Mouse (Mus musculus) kidney, adult 2 months (tissue): ENCODE measurements around the gene Snrpb2. TPM values are rescaled to one million over a fixed set of nuclear protein-coding genes. Genes with fewer than 3 reads are reported as not detected.

Experiments used
- DNase-seq: peaks from one replicate; pipeline ENCODE4 v3.0.0; 2021
- H3K27ac ChIP-seq: fragments of 200-500 bp; 2 replicates; pipeline ENCODE4 v1.5.1; 2012; ENCODE audit warnings: low read depth, low read length, control low read depth, inconsistent platforms; ENCODE audit not compliant: insufficient read depth
- H3K27me3 ChIP-seq: fragments of 200-500 bp; replicated peaks from 2 replicates; pipeline ENCODE4 v1.6.1; 2012; ENCODE audit warnings: mild to moderate bottlenecking, moderate library complexity, low read length, inconsistent platforms; ENCODE audit not compliant: control insufficient read depth, insufficient read depth
- H3K36me3 ChIP-seq: fragments of 200-500 bp; 2 replicates; pipeline ENCODE4 v1.6.1; 2012; ENCODE audit warnings: mild to moderate bottlenecking, moderate library complexity, low read length, inconsistent platforms; ENCODE audit not compliant: control insufficient read depth, insufficient read depth
- H3K4me1 ChIP-seq: fragments of 200-500 bp; 2 replicates; pipeline ENCODE4 v1.6.1; 2011; ENCODE audit warnings: low read length; ENCODE audit not compliant: control insufficient read depth, insufficient read depth
- H3K4me3 ChIP-seq: fragments of 200-500 bp; 2 replicates; pipeline ENCODE4 v1.5.1; 2011; ENCODE audit warnings: mild to moderate bottlenecking, low read depth, low read length, control low read depth; ENCODE audit not compliant: insufficient read depth
- CTCF ChIP-seq: fragments of 200-500 bp; conservative IDR thresholded peaks from 2 replicates; pipeline ENCODE4 v1.5.1; 2011; ENCODE audit warnings: low read depth, mild to moderate bottlenecking, control low read depth, low read length, moderate library complexity, mixed read lengths; ENCODE audit not compliant: insufficient read depth, insufficient read length
- POLR2A ChIP-seq: fragments of 200-500 bp; IDR thresholded peaks from one replicate; pipeline ENCODE4 v1.6.1; 2011; ENCODE audit warnings: low read depth, low read length, control low read depth
- WGBS: fragments of 180-500 bp; shearing (Covaris S2); methylation state at CpG from one replicate; pipeline ENCODE4 v1.1.7; 2018; 5-methylcytosine and 5-hydroxymethylcytosine counted together
- polyA plus RNA-seq: library from polyadenylated mRNA; depleted of rRNA; stranded (reverse); fragments of >200 nt; gene quantifications from 2 replicates; pipeline ENCODE4 v1.2.3, GENCODE M21; 2012

The Snrpb2 gene
- polyA plus RNA-seq, 1 experiment: 5.3 TPM

DNA sequence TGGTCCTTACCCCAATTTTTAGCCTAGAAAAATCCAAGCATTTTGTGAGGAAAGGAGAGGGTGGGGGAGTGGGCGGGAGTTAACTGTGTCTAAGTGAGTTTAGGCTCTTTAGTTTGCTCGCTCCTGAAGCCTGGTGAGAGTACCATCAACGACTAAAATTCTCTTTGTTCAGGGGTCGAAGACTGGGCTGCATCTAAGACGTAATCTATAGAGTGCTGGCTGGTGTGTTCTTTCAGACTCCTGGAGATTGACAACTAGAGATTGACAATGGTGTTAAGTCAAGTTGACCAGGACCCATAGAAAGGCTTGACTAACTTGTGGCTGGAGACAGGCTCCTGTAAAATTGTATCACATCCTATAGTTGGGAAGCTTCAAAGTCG is 417 bp upstream of the Snrpb2 start:
- WGBS: 49% methylated on average over 6 of the region's 6 CpGs
- no peaks in the 10 kb centered on the region for H3K36me3 ChIP-seq
- H3K27me3 ChIP-seq: no peaks in the 10 kb centered on the region
- H3K27ac ChIP-seq: no peak overlapping the region
- TF ChIP-seq POLR2A: no peak
- TF ChIP-seq CTCF: no peak
- no peak for DNase-seq
- H3K4me1 ChIP-seq: peaks cover 4% of the 10 kb centered on the region; the same call in 1 of the 2 replicates
- peak overlapping the region; percentile 75 for H3K4me3 ChIP-seq

DNA sequence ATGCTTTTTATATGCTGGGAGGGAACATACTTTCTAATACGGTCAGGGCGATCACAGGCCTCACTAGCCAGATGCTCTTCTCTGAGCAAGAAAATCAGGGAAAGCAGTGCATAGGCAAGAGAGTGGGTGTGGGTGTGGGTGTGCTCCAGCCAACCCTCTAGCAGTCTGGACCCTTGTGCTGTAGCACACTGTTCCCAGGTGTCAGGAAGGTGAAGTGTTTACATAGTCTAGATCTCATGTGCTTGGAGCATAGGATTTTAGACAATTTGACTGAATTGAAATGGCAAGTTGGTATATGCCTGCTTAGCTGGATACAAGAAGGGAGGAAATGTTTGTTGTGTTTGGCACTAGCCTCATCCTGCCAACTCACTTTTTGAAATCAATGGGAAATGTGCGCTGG is 3.1 kb downstream of the Snrpb2 start:
- DNase-seq: peak; percentile 12
- Histone ChIP-seq H3K27ac (no peak overlapping the region), H3K4me3 (no peak overlapping the region), H3K36me3 (peaks cover 3% of the 10 kb centered on the region), H3K27me3 (no peaks in the 10 kb centered on the region), H3K4me1 (peaks cover 4% of the 10 kb centered on the region; the same call in 1 of the 2 replicates)
- TF ChIP-seq POLR2A: no peak
- no peak for TF ChIP-seq CTCF
- 80% methylated on average over 3 of the region's 3 CpGs for WGBS

DNA sequence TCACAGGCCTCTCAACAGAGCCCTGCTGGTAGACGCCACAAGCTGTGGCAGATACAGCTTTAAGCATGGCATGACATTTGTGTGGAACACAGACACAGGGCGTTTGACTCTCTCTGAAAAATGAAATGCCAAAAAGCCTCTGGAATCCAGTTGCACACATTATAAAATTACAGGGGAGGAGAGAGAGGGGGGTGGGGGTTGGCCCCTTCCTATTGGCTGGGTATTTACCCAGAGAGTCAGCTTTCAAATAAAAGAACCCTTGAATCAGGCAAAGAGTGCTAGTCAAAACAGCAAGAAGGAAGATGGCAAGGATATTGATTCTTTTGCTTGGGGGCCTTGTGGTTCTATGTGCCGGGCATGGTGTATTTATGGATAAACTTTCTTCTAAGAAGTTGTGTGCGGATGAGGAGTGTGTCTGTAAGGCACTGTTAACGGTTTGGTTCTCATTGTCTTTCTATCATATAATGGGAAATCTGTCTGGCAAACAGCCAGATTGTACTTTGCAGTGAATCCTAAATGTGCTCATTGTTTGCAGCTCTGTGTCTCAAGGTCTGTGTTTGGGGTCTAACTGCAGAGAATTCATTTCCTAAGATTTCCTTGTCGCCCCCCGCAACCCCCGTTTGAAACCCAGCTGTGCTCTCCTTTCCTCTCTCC is 15.5 kb downstream of the Snrpb2 start, which contains the start of gene Otor:
Gene Otor (plus strand): TSS at position 276 of the 654 bp plus-strand sequence.
- WGBS: 66% methylated on average over 8 of the region's 8 CpGs
- DNase-seq: no peak
- Histone ChIP-seq H3K4me1 (no peaks in the 10 kb centered on the region), H3K36me3 (no peaks in the 10 kb centered on the region), H3K27ac (no peak within 1 kb of the TSS), H3K4me3 (no peak within 1 kb of the TSS), H3K27me3 (no peaks in the 10 kb centered on the region)
- TF ChIP-seq POLR2A (no peak), CTCF (no peak)

DNA sequence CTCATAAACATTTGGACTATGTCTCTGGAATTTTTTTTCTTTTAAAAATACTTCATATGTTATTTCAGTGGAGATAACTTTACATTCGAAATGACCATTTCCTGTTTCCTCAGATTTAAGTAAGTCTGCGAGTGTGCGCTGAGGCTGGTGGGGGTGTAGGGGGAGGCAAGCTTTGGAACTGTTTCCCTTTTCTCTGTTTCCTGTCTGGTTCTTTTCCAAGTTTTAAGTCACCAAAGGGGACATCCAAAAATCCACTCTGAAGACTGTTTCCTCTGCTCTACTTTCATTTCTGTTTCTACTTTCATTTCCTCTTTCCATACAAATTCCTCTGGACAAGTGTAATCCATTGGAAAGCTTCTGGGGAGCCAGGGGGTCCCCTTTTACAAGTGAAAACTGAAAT is 18.9 kb downstream of the Snrpb2 start:
- Histone ChIP-seq H3K36me3 (no peaks in the 10 kb centered on the region), H3K4me1 (no peaks in the 10 kb centered on the region), H3K27me3 (no peaks in the 10 kb centered on the region), H3K4me3 (no peak overlapping the region), H3K27ac (no peak overlapping the region)
- DNase-seq: peak; percentile 19
- TF ChIP-seq POLR2A (no peak), CTCF (no peak)
- WGBS: 52% methylated on average over 3 of the region's 3 CpGs

DNA sequence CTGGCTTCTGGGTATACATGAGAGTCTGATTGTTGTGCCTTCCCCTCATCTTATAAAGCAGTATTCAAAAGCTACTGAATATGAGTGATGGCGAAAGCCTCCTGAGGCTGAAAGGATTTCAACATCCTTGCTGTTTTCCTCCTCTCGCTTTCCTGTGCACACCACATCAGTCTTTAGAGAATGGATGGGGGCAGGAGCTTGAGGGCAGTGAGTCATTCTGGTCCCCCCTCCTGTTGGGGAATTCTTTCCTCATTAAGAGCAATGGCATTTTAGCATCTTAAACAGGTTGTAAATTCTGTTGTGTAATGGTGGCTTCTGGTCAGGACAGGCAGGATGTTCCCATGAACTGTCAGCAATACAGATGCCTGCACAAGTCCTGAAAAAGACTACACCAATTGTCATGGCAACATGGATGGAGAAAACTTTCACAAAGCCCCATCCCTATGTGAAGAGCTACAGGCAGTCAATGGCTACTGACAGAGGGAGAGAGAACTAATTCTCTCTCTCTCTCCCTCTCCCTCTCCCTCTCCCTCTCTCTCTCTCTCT is 22.1 kb downstream of the Snrpb2 start:
- WGBS: 58% methylated on average over 2 of the region's 2 CpGs
- no peaks in the 10 kb centered on the region for H3K4me1 ChIP-seq
- no peak for TF ChIP-seq CTCF
- TF ChIP-seq POLR2A: no peak
- H3K4me3 ChIP-seq: no peak overlapping the region
- no peak for DNase-seq
- H3K27ac ChIP-seq: no peak overlapping the region
- no peaks in the 10 kb centered on the region for H3K27me3 ChIP-seq
- H3K36me3 ChIP-seq: no peaks in the 10 kb centered on the region

DNA sequence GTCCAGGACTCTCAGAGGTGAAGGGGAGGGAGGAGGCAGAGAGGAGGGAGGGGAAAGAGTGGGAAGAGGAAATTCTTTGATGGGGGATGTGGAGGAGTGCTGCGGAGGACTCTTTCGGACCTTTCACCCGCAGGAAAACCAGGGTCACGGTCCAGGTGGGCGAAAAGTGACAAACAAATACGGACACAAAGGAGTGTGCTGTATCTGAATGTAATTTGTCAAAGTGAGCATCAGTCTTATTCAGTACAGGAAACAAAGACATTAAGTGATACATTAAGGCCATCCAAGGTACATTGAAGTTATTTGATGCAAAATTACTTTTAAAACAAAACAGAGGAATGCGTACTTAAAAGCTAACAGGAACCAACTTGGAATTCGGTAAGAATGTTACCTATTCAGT is 27.0 kb downstream of the Snrpb2 start:
- no peaks in the 10 kb centered on the region; the same call in 1 of the 2 replicates for H3K27me3 ChIP-seq
- TF ChIP-seq CTCF (no peak), POLR2A (no peak)
- 37% methylated on average over 8 of the region's 8 CpGs for WGBS
- no peaks in the 10 kb centered on the region for H3K4me1 ChIP-seq
- H3K27ac ChIP-seq: no peak overlapping the region
- no peak overlapping the region for H3K4me3 ChIP-seq
- DNase-seq: no peak
- H3K36me3 ChIP-seq: no peaks in the 10 kb centered on the region

DNA sequence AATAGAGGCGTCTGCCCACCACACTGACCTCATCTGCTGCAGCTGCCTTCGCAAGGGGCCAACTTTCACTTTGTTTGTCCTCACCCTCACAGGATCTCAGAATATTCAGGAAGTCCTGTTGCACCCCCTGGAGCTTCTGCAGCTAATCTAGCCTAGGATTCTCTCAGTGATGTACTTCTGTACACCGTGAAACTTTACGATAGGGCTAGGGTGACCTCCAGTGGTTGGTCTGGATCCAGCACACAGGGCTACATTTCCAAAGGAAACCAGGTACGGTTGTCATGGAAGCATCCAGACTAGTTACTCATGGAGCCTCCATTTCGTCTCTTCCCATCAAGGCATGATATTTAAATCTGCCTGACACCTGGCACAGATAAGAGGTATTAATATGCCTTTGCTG is 30.9 kb downstream of the Snrpb2 start:
- TF ChIP-seq POLR2A (no peak), CTCF (peak; percentile 68)
- peak; percentile 55 for DNase-seq
- H3K27me3 ChIP-seq: no peaks in the 10 kb centered on the region; the same call in 1 of the 2 replicates
- H3K27ac ChIP-seq: no peak overlapping the region
- no peaks in the 10 kb centered on the region for H3K36me3 ChIP-seq
- H3K4me1 ChIP-seq: no peaks in the 10 kb centered on the region
- WGBS: 10% methylated on average over 6 of the region's 6 CpGs
- H3K4me3 ChIP-seq: no peak overlapping the region
